Mouse (Mus musculus): ENCODE measurements at regions not wholly inside any gene's neighbourhood (a gene's known extent, or its start where the extent isn't known, plus 50 kb on each side); places are given as distances from the start of the nearest gene placed in this dataset.

- ATAC-seq (ENCODE audit: low TSS enrichment), result no peak
Measured at GRCm38 (mm10) chr12:92292460-92293340, 443.7 kb upstream of the Sel1l start.

- no peak for ATAC-seq (ENCODE audit: low TSS enrichment)
Measured at GRCm38 (mm10) chr12:92291490-92291889, 442.5 kb upstream of the Sel1l start.

- ATAC-seq (ENCODE audit: low TSS enrichment), result no peak
Measured at GRCm38 (mm10) chr12:92285511-92285910, 436.6 kb upstream of the Sel1l start.

- ATAC-seq (ENCODE audit: low TSS enrichment), result no peak
Measured at GRCm38 (mm10) chr12:92280470-92280869, 431.5 kb upstream of the Sel1l start.

- no peak for ATAC-seq (ENCODE audit: low TSS enrichment)
Measured at GRCm38 (mm10) chr12:92251962-92252361, 403.0 kb upstream of the Sel1l start.

GRCm38 (mm10) chr12:92246790-92247451 is 398.0 kb upstream of the Sel1l start:
- 0 out of 2 replicates have a peak, but pooled peaks have one; percentile 47 for ATAC-seq (ENCODE audit: low TSS enrichment)

GRCm38 (mm10) chr12:92239956-92240699 is 391.2 kb upstream of the Sel1l start:
- peak; percentile 78; the same call in 1 of the 2 replicates for ATAC-seq (ENCODE audit: low TSS enrichment)

GRCm38 (mm10) chr12:92233650-92234408 is 384.9 kb upstream of the Sel1l start:
- ATAC-seq (ENCODE audit: low TSS enrichment), result no peak

- ATAC-seq (ENCODE audit: low TSS enrichment), result no peak
Measured at GRCm38 (mm10) chr12:92228585-92228984, 379.6 kb upstream of the Sel1l start.

GRCm38 (mm10) chr12:92203351-92203750 is 354.4 kb upstream of the Sel1l start:
- ATAC-seq (ENCODE audit: low TSS enrichment), result no peak

- ATAC-seq (ENCODE audit: low TSS enrichment), result no peak
Measured at GRCm38 (mm10) chr12:92200602-92201001, 351.6 kb upstream of the Sel1l start.

- ATAC-seq (ENCODE audit: low TSS enrichment), result no peak
Measured at GRCm38 (mm10) chr12:92198738-92199477, 350.0 kb upstream of the Sel1l start.

GRCm38 (mm10) chr12:92193934-92194685 is 345.2 kb upstream of the Sel1l start:
- no peak for ATAC-seq (ENCODE audit: low TSS enrichment)

- no peak for ATAC-seq (ENCODE audit: low TSS enrichment)
Measured at GRCm38 (mm10) chr12:92193199-92193933, 344.4 kb upstream of the Sel1l start.

- peak; percentile 79 for ATAC-seq (ENCODE audit: low TSS enrichment)
Measured at GRCm38 (mm10) chr12:92189022-92189421, 340.1 kb upstream of the Sel1l start.

- no peak for ATAC-seq (ENCODE audit: low TSS enrichment)
Measured at GRCm38 (mm10) chr12:92187133-92187482, 338.2 kb upstream of the Sel1l start.

GRCm38 (mm10) chr12:92186448-92187132 is 337.6 kb upstream of the Sel1l start:
- no peak for ATAC-seq (ENCODE audit: low TSS enrichment)

- no peak for ATAC-seq (ENCODE audit: low TSS enrichment)
Measured at GRCm38 (mm10) chr12:92179292-92179691, 330.3 kb upstream of the Sel1l start.

- no peak for ATAC-seq (ENCODE audit: low TSS enrichment)
Measured at GRCm38 (mm10) chr12:92156726-92157125, 307.8 kb upstream of the Sel1l start.

Data from frontal cortex, adult (tissue).